Mouse (Mus musculus): ENCODE measurements around the gene Nup98. TPM values are rescaled to one million over a fixed set of nuclear protein-coding genes. Genes with fewer than 3 reads are reported as not detected.

Gene Nup98
- polyA plus RNA-seq, 1 experiment from 2014 or later: 13.3 TPM

DNA sequence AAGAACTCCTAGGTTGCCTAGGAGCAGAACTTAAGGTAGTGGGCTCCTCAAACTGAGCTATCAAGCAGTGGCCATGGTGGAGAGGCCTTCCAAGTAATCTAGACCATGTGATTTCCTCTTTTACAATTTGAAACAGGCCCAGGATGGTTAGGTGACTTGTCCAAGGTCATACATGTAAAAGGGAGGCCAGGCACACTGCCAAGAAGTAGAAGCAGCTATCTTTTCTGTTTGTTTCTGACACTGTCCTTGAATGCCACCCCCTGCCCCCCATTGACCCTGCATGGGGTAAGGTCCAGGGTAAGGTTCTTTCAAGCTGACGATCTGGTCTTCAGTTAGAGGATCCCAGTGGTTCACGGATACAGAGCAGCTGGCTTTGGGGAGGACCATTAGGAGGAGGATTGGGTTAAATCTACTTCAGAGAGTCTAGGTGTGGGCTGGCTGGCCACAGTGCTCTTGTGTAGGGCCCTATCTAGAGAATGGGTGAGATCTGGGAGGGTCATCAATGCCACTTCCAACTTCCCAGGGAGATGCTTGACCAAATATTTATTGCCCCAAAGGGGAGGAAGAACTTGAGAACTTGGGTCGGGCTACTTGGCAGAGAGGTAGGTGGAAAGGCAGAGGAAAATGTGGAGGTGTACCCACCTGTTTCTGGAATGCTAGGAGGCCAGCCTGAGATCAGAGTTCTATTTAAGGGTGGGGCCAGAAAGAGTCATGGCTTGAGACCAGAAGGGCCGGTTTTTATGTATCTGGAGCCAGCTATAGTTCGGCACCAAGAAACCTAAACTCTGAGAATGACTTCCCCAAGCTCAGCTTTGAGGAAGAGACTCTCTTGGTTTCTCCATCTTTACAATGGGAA lies 14.1 kb upstream of the Nup98 start:
- H3K27me3 ChIP-seq (replicated peaks; ENCODE audit: control insufficient read depth, insufficient read depth, low read length): no peaks in the 10 kb centered on the region
- peaks cover 10% of the 10 kb centered on the region; the same call in 1 of the 2 replicates for H3K36me3 ChIP-seq (ENCODE audit: control insufficient read depth, insufficient read depth)
- WGBS: 45% methylated on average over 5 of the region's 5 CpGs
- peak overlapping the region; percentile 1; the same call in 1 of the 2 replicates for H3K4me2 ChIP-seq (replicated peaks; ENCODE audit: low read depth)
- no peak overlapping the region for H3K9ac ChIP-seq (ENCODE audit: low read depth, low read length)
- no peak overlapping the region; the same call in 1 of the 2 replicates for H3K27ac ChIP-seq (ENCODE audit: low read depth, low read length)
- no peak for ATAC-seq
- TF ChIP-seq CTCF (IDR thresholded peaks at IDR 0.05; ENCODE audit: low read depth): no peak
- H3K9me3 ChIP-seq (ENCODE audit: control insufficient read depth): no peaks in the 10 kb centered on the region
- H3K4me1 ChIP-seq (replicated peaks; ENCODE audit: control insufficient read depth, insufficient read depth, low read length): no peaks in the 10 kb centered on the region
- no peak overlapping the region for H3K4me3 ChIP-seq (ENCODE audit: low read depth, low read length)

DNA sequence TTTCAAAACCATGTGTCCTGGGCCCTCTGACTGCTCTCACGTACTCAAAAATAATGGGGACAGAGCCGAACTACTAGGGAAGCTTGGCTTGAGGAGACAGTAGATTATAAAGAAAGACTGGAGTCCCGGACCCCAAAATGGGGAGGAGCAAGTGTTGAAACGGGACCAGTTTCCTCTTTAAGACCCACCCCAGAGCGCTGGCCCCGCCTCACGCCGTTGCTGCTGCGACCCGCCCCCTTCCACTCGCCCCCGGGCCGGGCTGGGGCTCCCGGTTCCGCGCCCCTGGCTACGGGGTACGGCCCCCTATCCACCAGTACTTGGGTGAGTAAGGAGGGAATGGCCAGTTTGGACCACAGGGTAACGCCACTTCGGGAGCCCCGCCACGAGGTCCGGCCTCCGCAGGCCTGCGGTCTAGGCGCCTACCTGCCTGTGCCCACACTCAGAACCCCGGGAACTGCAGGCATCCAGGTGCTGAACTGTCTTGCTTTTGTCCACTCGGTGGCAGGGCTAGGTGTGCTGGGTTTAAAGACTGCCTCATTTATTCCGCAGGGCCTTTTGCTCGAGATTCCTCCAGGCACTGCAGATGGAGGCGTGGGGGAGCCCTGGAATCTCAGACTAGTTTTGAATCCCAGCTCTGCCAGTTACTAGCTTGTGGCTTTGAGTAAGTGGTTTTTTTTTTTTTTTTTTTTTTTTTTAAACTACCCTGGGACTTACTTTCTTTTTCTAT lies 13.0 kb upstream of the Nup98 start:
- TF ChIP-seq CTCF (IDR thresholded peaks at IDR 0.05; ENCODE audit: low read depth): no peak; the same call in 1 of the 2 replicates
- no peaks in the 10 kb centered on the region for H3K9me3 ChIP-seq (ENCODE audit: control insufficient read depth)
- H3K36me3 ChIP-seq (ENCODE audit: control insufficient read depth, insufficient read depth): peaks cover 10% of the 10 kb centered on the region; the same call in 1 of the 2 replicates
- H3K9ac ChIP-seq (ENCODE audit: low read depth, low read length): peak overlapping the region; percentile 64
- H3K4me2 ChIP-seq (replicated peaks; ENCODE audit: low read depth): peak overlapping the region; percentile 98
- peak overlapping the region; percentile 68; the same call in 1 of the 2 replicates for H3K27ac ChIP-seq (ENCODE audit: low read depth, low read length)
- peak overlapping the region; percentile 71 for H3K4me3 ChIP-seq (ENCODE audit: low read depth, low read length)
- peak; percentile 43 for ATAC-seq
- no peaks in the 10 kb centered on the region for H3K27me3 ChIP-seq (replicated peaks; ENCODE audit: control insufficient read depth, insufficient read depth, low read length)
- H3K4me1 ChIP-seq (replicated peaks; ENCODE audit: control insufficient read depth, insufficient read depth, low read length): no peaks in the 10 kb centered on the region
- 2% methylated on average over 31 of the region's 31 CpGs for WGBS

DNA sequence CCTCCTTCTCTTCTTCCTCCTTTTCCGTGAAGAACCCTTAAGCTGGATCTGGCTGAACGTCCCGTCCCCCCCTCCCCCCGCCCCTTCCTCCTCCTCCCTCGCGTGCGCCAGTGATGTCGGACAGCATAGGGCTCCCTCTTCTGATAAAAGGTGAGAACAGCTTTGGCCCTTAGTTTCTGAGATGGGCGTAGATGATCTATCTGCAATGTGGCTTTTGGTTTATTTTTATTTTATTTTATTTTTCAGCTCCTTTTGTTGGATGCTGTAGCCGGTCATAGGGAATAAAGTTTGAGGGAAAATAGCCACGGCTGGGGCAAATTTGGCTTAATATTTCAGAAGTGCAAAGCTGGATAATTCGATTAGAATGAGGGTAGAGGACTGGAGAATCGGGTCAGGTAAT lies 12.4 kb upstream of the Nup98 start:
- 3% methylated on average over 8 of the region's 13 CpGs for WGBS

DNA sequence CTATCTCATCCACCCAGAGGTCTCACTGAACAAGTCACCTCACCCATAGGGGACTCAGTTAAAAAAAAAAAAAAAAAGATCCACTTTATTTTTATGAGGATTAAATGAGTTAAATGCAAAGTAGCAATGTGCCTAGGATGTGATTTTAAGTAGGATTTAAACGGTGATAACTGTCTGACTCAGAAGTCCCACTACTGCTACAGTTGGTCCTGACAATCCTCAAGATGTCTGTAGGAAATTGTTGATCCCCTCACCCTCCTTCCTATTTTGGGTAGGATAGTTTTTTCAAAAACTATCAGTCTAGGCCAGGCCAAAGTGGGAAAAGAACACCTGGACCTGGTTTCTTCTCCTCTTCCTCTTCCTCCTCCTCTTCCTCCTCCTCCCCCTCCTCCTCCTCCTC lies 11.9 kb upstream of the Nup98 start:
- no peaks in the 10 kb centered on the region for H3K27me3 ChIP-seq (replicated peaks; ENCODE audit: control insufficient read depth, insufficient read depth, low read length)
- no peak overlapping the region for H3K4me3 ChIP-seq (ENCODE audit: low read depth, low read length)
- H3K9ac ChIP-seq (ENCODE audit: low read depth, low read length): no peak overlapping the region
- no peak for TF ChIP-seq CTCF (IDR thresholded peaks at IDR 0.05; ENCODE audit: low read depth)
- 28% methylated on average over 1 of the region's 1 CpGs for WGBS
- H3K9me3 ChIP-seq (ENCODE audit: control insufficient read depth): no peaks in the 10 kb centered on the region
- peak overlapping the region; percentile 98 for H3K4me2 ChIP-seq (replicated peaks; ENCODE audit: low read depth)
- no peak for ATAC-seq
- H3K27ac ChIP-seq (ENCODE audit: low read depth, low read length): no peak overlapping the region
- H3K4me1 ChIP-seq (replicated peaks; ENCODE audit: control insufficient read depth, insufficient read depth, low read length): no peaks in the 10 kb centered on the region
- 0 out of 2 replicates have a peak, but pooled peaks cover 10% of the 10 kb centered on the region for H3K36me3 ChIP-seq (ENCODE audit: control insufficient read depth, insufficient read depth)

More for the DNA sequence above, 12.4 kb upstream of the Nup98 start:
- peak overlapping the region; percentile 98 for H3K4me2 ChIP-seq (replicated peaks; ENCODE audit: low read depth)
- no peaks in the 10 kb centered on the region for H3K4me1 ChIP-seq (replicated peaks; ENCODE audit: control insufficient read depth, insufficient read depth, low read length)
- H3K27ac ChIP-seq (ENCODE audit: low read depth, low read length): no peak overlapping the region
- peak overlapping the region; percentile 64 for H3K9ac ChIP-seq (ENCODE audit: low read depth, low read length)
- H3K4me3 ChIP-seq (ENCODE audit: low read depth, low read length): peak overlapping the region; percentile 71
- H3K27me3 ChIP-seq (replicated peaks; ENCODE audit: control insufficient read depth, insufficient read depth, low read length): no peaks in the 10 kb centered on the region
- TF ChIP-seq CTCF (IDR thresholded peaks at IDR 0.05; ENCODE audit: low read depth): peak; percentile 71
- no peak for ATAC-seq
- no peaks in the 10 kb centered on the region for H3K9me3 ChIP-seq (ENCODE audit: control insufficient read depth)
- H3K36me3 ChIP-seq (ENCODE audit: control insufficient read depth, insufficient read depth): 0 out of 2 replicates have a peak, but pooled peaks cover 10% of the 10 kb centered on the region

DNA sequence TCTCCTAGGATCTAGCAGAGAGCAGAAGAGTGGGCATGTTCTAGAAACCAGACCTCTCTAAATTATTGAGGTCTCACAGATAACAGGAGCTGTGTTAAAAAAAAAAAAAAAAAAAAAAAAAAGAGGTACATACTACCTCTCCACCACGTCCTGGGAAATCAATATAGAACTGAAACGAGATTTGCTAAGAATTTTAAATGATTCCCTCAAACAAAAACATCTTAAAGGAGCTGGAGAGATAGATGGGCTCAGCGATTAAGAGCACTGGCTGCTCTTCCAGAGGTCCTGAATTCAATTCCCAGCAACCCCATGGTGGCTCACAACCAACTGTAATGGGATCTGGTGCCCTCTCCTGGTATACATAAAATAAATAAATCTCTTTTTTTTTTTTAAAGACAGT lies 1.1 kb upstream of the Nup98 start:
- H3K4me1 ChIP-seq (replicated peaks; ENCODE audit: control insufficient read depth, insufficient read depth, low read length): no peaks in the 10 kb centered on the region; the same call in 1 of the 2 replicates
- H3K36me3 ChIP-seq (ENCODE audit: control insufficient read depth, insufficient read depth): no peaks in the 10 kb centered on the region
- no peaks in the 10 kb centered on the region for H3K27me3 ChIP-seq (replicated peaks; ENCODE audit: control insufficient read depth, insufficient read depth, low read length)
- peak overlapping the region; percentile 93 for H3K27ac ChIP-seq (ENCODE audit: low read depth, low read length)
- H3K9me3 ChIP-seq (ENCODE audit: control insufficient read depth): no peaks in the 10 kb centered on the region
- peak overlapping the region; percentile 61 for H3K4me3 ChIP-seq (ENCODE audit: low read depth, low read length)
- WGBS: 41% methylated on average over 3 of the region's 3 CpGs
- peak overlapping the region; percentile 54; the same call in 1 of the 2 replicates for H3K9ac ChIP-seq (ENCODE audit: low read depth, low read length)
- TF ChIP-seq CTCF (IDR thresholded peaks at IDR 0.05; ENCODE audit: low read depth): peak; percentile 42
- peak overlapping the region; percentile 76 for H3K4me2 ChIP-seq (replicated peaks; ENCODE audit: low read depth)
- no peak for ATAC-seq

Measured in intestine, postnatal 0 days (tissue).